Mouse (Mus musculus) myocyte (in vitro differentiated cells): ENCODE results near the gene Psmb1. TPM values are rescaled to one million over a fixed set of nuclear protein-coding genes. Genes with fewer than 3 reads are reported as not detected.

Source experiments
- H3K27me3 ChIP-seq: one replicate; pipeline ENCODE4 v1.6.1; 2011; ENCODE audit not compliant: control insufficient read depth, insufficient read depth, insufficient read length
- H3K36me3 ChIP-seq: one replicate; pipeline ENCODE4 v1.6.1; 2011; ENCODE audit not compliant: control insufficient read depth, insufficient read depth
- H3K4me2 ChIP-seq: one replicate; pipeline ENCODE4 v1.6.1; 2011; ENCODE audit warnings: low read depth, control low read depth
- H3K4me3 ChIP-seq: one replicate; pipeline ENCODE4 v1.5.1; 2011; ENCODE audit warnings: mild to moderate bottlenecking, control low read depth, moderate library complexity
- H3K79me2 ChIP-seq: one replicate; pipeline ENCODE4 v1.6.1; 2011; ENCODE audit not compliant: control insufficient read depth, insufficient read depth
- H3ac ChIP-seq: one replicate; pipeline ENCODE4 v1.6.1; 2011; ENCODE audit not compliant: control insufficient read depth, insufficient read length
- CEBPB ChIP-seq: IDR thresholded peaks from 2 replicates; pipeline ENCODE4 v1.6.1; 2011; ENCODE audit warnings: mild to moderate bottlenecking, moderate library complexity; ENCODE audit not compliant: poor library complexity, insufficient read depth, severe bottlenecking
- E2F4 ChIP-seq: IDR thresholded peaks from one replicate; pipeline ENCODE4 v1.6.1; 2011; ENCODE audit warnings: mild to moderate bottlenecking, control low read depth, moderate library complexity; ENCODE audit not compliant: insufficient read depth
- MAX ChIP-seq: IDR thresholded peaks from one replicate; pipeline ENCODE4 v1.6.1; 2011; ENCODE audit warnings: low read depth, mild to moderate bottlenecking, control low read depth
- MYOD1 ChIP-seq, 3 experiments: IDR thresholded peaks; one replicate each; pipeline ENCODE4 v1.6.1; 2011; ENCODE audit warnings: control low read depth in 2 of 3, low read depth in 2 of 3, mild to moderate bottlenecking in 2 of 3, moderate library complexity in 1 of 3; ENCODE audit not compliant: insufficient read length in 2 of 3, control insufficient read depth in 1 of 3
- MYOG ChIP-seq, 3 experiments: IDR thresholded peaks; one replicate each; pipeline ENCODE4 v1.6.1; 2011; ENCODE audit warnings: control low read depth in 2 of 3, low read depth in 2 of 3, mild to moderate bottlenecking in 2 of 3; ENCODE audit not compliant: insufficient read length in 2 of 3, control insufficient read depth in 1 of 3, insufficient read depth in 1 of 3
- POLR2A ChIP-seq: IDR thresholded peaks from one replicate; pipeline ENCODE4 v1.6.1; 2011; ENCODE audit warnings: low read depth, mild to moderate bottlenecking, control low read depth, moderate library complexity; ENCODE audit not compliant: insufficient read length
- POLR2AphosphoS2 ChIP-seq: IDR thresholded peaks from one replicate; pipeline ENCODE4 v1.6.1; 2011; ENCODE audit warnings: low read depth, control low read depth; ENCODE audit not compliant: insufficient read length
- REST ChIP-seq: IDR thresholded peaks from one replicate; pipeline ENCODE4 v1.6.1; 2011; ENCODE audit warnings: mild to moderate bottlenecking, control low read depth, moderate library complexity; ENCODE audit not compliant: insufficient read depth, insufficient read length
- SRF ChIP-seq: IDR thresholded peaks from one replicate; pipeline ENCODE4 v1.6.1; 2011; ENCODE audit warnings: low read depth; ENCODE audit not compliant: control insufficient read depth, insufficient read length
- TCF12 ChIP-seq: IDR thresholded peaks from one replicate; pipeline ENCODE4 v1.6.1; 2011; ENCODE audit warnings: mild to moderate bottlenecking, control low read depth; ENCODE audit not compliant: poor library complexity, insufficient read depth, severe bottlenecking
- TCF3 ChIP-seq: IDR thresholded peaks from one replicate; pipeline ENCODE4 v1.6.1; 2011; ENCODE audit warnings: low read depth, control low read depth; ENCODE audit not compliant: insufficient read length
- USF1 ChIP-seq: IDR thresholded peaks from one replicate; pipeline ENCODE4 v1.6.1; 2011; ENCODE audit warnings: low read depth, mild to moderate bottlenecking, control low read depth, moderate library complexity
- polyA plus RNA-seq: library from polyadenylated mRNA; unstranded; fragments of >200 nt; fragmentation: generic; extraction: Trizol; gene quantifications from one replicate; pipeline ENCODE4 v1.2.1, GENCODE M21; 2012; ENCODE audit warnings: missing spikeins

Gene Psmb1
- polyA plus RNA-seq, 1 experiment = 220 TPM

DNA sequence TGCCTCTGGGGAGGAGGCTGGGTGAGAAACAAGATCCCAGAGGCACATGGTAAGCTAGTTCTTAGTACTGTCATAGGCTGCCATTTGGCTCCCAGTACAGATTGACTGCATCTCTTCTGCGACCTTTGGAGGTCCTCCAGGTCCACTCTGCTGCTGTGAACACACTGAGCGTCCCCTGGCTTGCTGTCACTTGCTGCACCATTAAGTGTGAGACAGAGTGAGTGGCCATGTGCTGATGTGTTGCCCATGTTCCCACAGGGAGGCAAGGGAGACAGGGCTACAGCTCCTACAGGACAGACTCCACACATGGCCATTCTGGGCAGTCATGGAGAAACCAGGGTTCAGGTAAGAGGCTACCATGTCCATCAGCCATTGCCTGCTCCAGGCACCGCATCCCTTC is 73.6 kb downstream of the Psmb1 start:
- TF ChIP-seq TCF3 (no peak), MAX (no peak), MYOG (IDR thresholded peaks at IDR 0.05; ENCODE audit: control insufficient read depth in 1 of 3, insufficient read depth in 1 of 3, insufficient read length in 2 of 3, low read depth in 2 of 3) (no peak), TCF12 (no peak), E2F4 (no peak), REST (no peak), POLR2A (no peak), MYOD1 (IDR thresholded peaks at IDR 0.05; ENCODE audit: control insufficient read depth in 1 of 3, insufficient read length in 2 of 3, low read depth in 2 of 3) (no peak), CEBPB (no peak), SRF (no peak), POLR2AphosphoS2 (no peak), USF1 (no peak)
- no peak overlapping the region for H3ac ChIP-seq
- no peak overlapping the region for H3K4me2 ChIP-seq
- H3K36me3 ChIP-seq = peaks cover 39% of the 10 kb centered on the region
- H3K4me3 ChIP-seq = no peak overlapping the region
- no peaks in the 10 kb centered on the region for H3K79me2 ChIP-seq
- H3K27me3 ChIP-seq = no peaks in the 10 kb centered on the region

Other genes starting within 250 kb of the Psmb1 start
- 13.3 TPM for gene Dll1, start 122.9 kb downstream of the Psmb1 start, polyA plus RNA-seq
- 8.8 TPM for gene Fam120b, start 103.5 kb downstream of the Psmb1 start, polyA plus RNA-seq
- gene Tbp, start 137 bp upstream of the Psmb1 start, polyA plus RNA-seq = 12.2 TPM
- 43.4 TPM for gene Pdcd2, start 27.6 kb upstream of the Psmb1 start, polyA plus RNA-seq
- 1.2 TPM for gene Prdm9, start 64.6 kb upstream of the Psmb1 start, polyA plus RNA-seq
- gene Chd1, start 205.2 kb upstream of the Psmb1 start, polyA plus RNA-seq = 4.6 TPM